28 mouse cellular contexts compared by ENCODE assay signal in the genomic region with DNA sequence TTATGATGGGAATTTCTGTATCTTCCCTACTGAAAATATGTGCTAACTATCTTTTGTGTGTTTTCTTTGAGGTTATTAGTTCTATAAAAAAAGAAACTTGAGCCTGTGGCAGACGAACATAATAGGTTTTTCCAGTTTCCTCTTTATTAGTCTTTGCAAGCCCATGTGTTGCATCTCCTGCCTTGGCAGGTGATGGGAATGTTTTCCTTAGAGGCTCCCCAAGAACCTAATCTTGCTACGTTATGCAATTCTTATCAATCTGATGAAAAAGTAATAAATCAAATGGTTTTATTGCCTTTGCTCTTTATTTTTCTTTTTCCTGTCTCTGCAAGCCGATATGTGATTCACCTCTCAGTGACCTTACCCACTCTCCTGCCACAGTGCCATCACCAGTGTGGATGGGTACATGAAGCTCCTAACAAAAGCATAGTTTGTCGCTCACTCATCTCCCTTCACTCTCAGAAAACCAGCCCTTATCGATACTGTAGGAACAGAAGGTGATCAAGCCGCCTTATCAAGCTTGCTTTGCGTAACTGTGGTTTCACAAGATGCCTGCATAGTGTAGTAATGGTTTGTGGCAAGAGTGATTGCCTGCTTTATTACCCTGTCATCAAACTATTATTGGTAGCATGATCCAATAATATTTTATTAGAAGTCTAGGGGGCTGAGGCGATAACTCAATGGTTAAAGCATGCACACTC. TPM values are rescaled to one million over a fixed set of nuclear protein-coding genes. Genes with fewer than 3 reads are reported as not detected.
DNase-seq lines count a peak whose midpoint lies in the region; ATAC-seq and TF ChIP-seq lines count a peak whose summit lies in the region.
"Had no signal": no experiment of that assay in that cellular context is flagged by ENCODE, and none has a peak within 500 bp of the region (broad histone marks: within the 10 kb centered on the region; RNA-seq: fewer than 3 reads in every experiment).

No protein-coding gene starts in this region.

- no peaks in the 10 kb centered on the region for H3K36me3 ChIP-seq in limb, embryonic 14.5 days (ENCODE audit: control insufficient read depth, insufficient read depth, low read length)
- H3K36me3 ChIP-seq in limb, embryonic 10.5 days, result no peaks in the 10 kb centered on the region
- no peaks in the 10 kb centered on the region for H3K36me3 ChIP-seq in intestine, embryonic 15.5 days
- no peaks in the 10 kb centered on the region for H3K36me3 ChIP-seq in intestine, postnatal 0 days (ENCODE audit: control insufficient read depth, insufficient read depth)
- H3K36me3 ChIP-seq in heart, embryonic 12.5 days, result no peaks in the 10 kb centered on the region
- H3K36me3 ChIP-seq: embryonic facial prominence, embryonic 12.5 days; embryonic facial prominence, embryonic 15.5 days; heart, embryonic 15.5 days; hindbrain, embryonic 10.5 days had no signal

- no peak overlapping the region for H3K4me3 ChIP-seq in limb, embryonic 14.5 days (replicated peaks; ENCODE audit: low read length)
- H3K4me3 ChIP-seq in limb, embryonic 10.5 days, result no peak overlapping the region
- H3K4me3 ChIP-seq in intestine, embryonic 15.5 days (replicated peaks), result no peak overlapping the region
- no peak overlapping the region for H3K4me3 ChIP-seq in intestine, postnatal 0 days (ENCODE audit: low read depth, low read length)
- no peak overlapping the region for H3K4me3 ChIP-seq in heart, embryonic 12.5 days
- H3K4me3 ChIP-seq: embryonic facial prominence, embryonic 12.5 days; embryonic facial prominence, embryonic 15.5 days; gastrocnemius, adult 2 months; heart, embryonic 15.5 days; hindbrain, embryonic 10.5 days; hindbrain, embryonic 13.5 days had no signal

- no peak overlapping the region for H3K4me2 ChIP-seq in limb, embryonic 14.5 days (replicated peaks; ENCODE audit: low read depth, low read length, severe bottlenecking)
- H3K4me2 ChIP-seq in intestine, embryonic 15.5 days (replicated peaks), result no peak overlapping the region
- peak overlapping the region; percentile 37; the same call in 1 of the 2 replicates for H3K4me2 ChIP-seq in intestine, postnatal 0 days (replicated peaks; ENCODE audit: low read depth)
- H3K4me2 ChIP-seq in heart, embryonic 12.5 days, result no peak overlapping the region
- H3K4me2 ChIP-seq: embryonic facial prominence, embryonic 12.5 days; embryonic facial prominence, embryonic 15.5 days; heart, embryonic 11.5 days; heart, embryonic 15.5 days; hindbrain, embryonic 13.5 days had no signal

- no peak overlapping the region for H3K27ac ChIP-seq in limb, embryonic 14.5 days (replicated peaks; ENCODE audit: low read depth, low read length)
- H3K27ac ChIP-seq in limb, embryonic 10.5 days, result no peak overlapping the region
- H3K27ac ChIP-seq in intestine, embryonic 15.5 days, result peak overlapping the region; percentile 68; the same call in 1 of the 2 replicates
- H3K27ac ChIP-seq in intestine, postnatal 0 days (ENCODE audit: low read depth, low read length), result peak overlapping the region; percentile 62
- H3K27ac ChIP-seq in heart, embryonic 12.5 days (ENCODE audit: poor library complexity, severe bottlenecking), result no peak overlapping the region
- H3K27ac ChIP-seq: embryonic facial prominence, embryonic 12.5 days; embryonic facial prominence, embryonic 15.5 days; gastrocnemius, adult 2 months; heart, embryonic 15.5 days; hindbrain, embryonic 10.5 days; hindbrain, embryonic 13.5 days had no signal

- TF ChIP-seq POLR2A in limb, embryonic 14.5 days (IDR thresholded peaks at IDR 0.05; ENCODE audit: borderline replicate concordance, extremely low read depth, insufficient read depth, insufficient read length), result no peak

- WGBS in limb, embryonic 14.5 days, result 51% methylated on average over 8 of the region's 8 CpGs
- WGBS in limb, embryonic 10.5 days, result 82% methylated on average over 8 of the region's 8 CpGs
- 57% methylated on average over 8 of the region's 8 CpGs for WGBS in intestine, embryonic 15.5 days
- 36% methylated on average over 8 of the region's 8 CpGs for WGBS in intestine, postnatal 0 days
- 70% methylated on average over 8 of the region's 8 CpGs for WGBS in heart, embryonic 12.5 days

- DNase-seq in limb, embryonic 14.5 days (ENCODE audit: low spot score), result peak; percentile 35
- no peak for DNase-seq in limb, embryonic 10.5 days (ENCODE audit: low spot score)
- no peak for DNase-seq in embryo, embryonic 11 days
- DNase-seq: adrenal gland, adult 8-10 months; adrenal gland, postnatal 25 days; cerebellum, adult 18-20 months; cerebellum, adult 9-10 months; cerebellum, postnatal 14 days; forebrain, postnatal 0 days; gastrocnemius, adult 2 months; gastrocnemius, postnatal 14 days; heart, adult 11 months; heart, postnatal 10 days; heart, postnatal 36 days had no signal

- no peaks in the 10 kb centered on the region for H3K9me3 ChIP-seq in limb, embryonic 14.5 days (ENCODE audit: control insufficient read depth, low read length)
- H3K9me3 ChIP-seq in limb, embryonic 10.5 days (replicated peaks), result no peaks in the 10 kb centered on the region
- H3K9me3 ChIP-seq in intestine, embryonic 15.5 days, result no peaks in the 10 kb centered on the region
- no peaks in the 10 kb centered on the region for H3K9me3 ChIP-seq in intestine, postnatal 0 days (ENCODE audit: control insufficient read depth)
- no peaks in the 10 kb centered on the region for H3K9me3 ChIP-seq in heart, embryonic 12.5 days (replicated peaks)
- H3K9me3 ChIP-seq: embryonic facial prominence, embryonic 12.5 days; embryonic facial prominence, embryonic 15.5 days; heart, embryonic 15.5 days; hindbrain, embryonic 10.5 days; hindbrain, embryonic 13.5 days had no signal

- TF ChIP-seq CTCF in intestine, postnatal 0 days (IDR thresholded peaks at IDR 0.05; ENCODE audit: low read depth), result no peak

- H3K4me1 ChIP-seq in limb, embryonic 14.5 days (ENCODE audit: control insufficient read depth, insufficient read depth, low read length), result peaks cover 5% of the 10 kb centered on the region; the same call in 1 of the 2 replicates
- H3K4me1 ChIP-seq in limb, embryonic 10.5 days, result peaks cover 9% of the 10 kb centered on the region
- 0 out of 2 replicates have a peak, but pooled peaks cover 3% of the 10 kb centered on the region for H3K4me1 ChIP-seq in intestine, embryonic 15.5 days (replicated peaks)
- H3K4me1 ChIP-seq in intestine, postnatal 0 days (replicated peaks; ENCODE audit: control insufficient read depth, insufficient read depth, low read length), result peaks cover 9% of the 10 kb centered on the region; the same call in 1 of the 2 replicates
- H3K4me1 ChIP-seq in heart, embryonic 12.5 days (replicated peaks), result peaks cover 8% of the 10 kb centered on the region

- no peak for ATAC-seq in limb, embryonic 14.5 days (ENCODE audit: low FRiP score, low read depth)
- peak; percentile 76 for ATAC-seq in intestine, embryonic 15.5 days
- peak; percentile 82 for ATAC-seq in intestine, postnatal 0 days
- no peak for ATAC-seq in heart, embryonic 12.5 days (ENCODE audit: insufficient number of reproducible peaks, low FRiP score)
- ATAC-seq: activated CD4-positive, CD25-positive, alpha-beta regulatory T cell, adult 4 months; CD4-positive, CD25-positive, alpha-beta regulatory T cell, adult 4 months; forebrain, embryonic 14.5 days; forebrain, postnatal 0 days; hindbrain, embryonic 16.5 days had no signal

- no peaks in the 10 kb centered on the region for H3K27me3 ChIP-seq in limb, embryonic 14.5 days (ENCODE audit: control insufficient read depth, insufficient read depth, low read length)
- H3K27me3 ChIP-seq in limb, embryonic 10.5 days (ENCODE audit: low read depth, poor library complexity, severe bottlenecking), result no peaks in the 10 kb centered on the region
- no peaks in the 10 kb centered on the region for H3K27me3 ChIP-seq in intestine, embryonic 15.5 days (replicated peaks)
- no peaks in the 10 kb centered on the region for H3K27me3 ChIP-seq in intestine, postnatal 0 days (replicated peaks; ENCODE audit: control insufficient read depth, insufficient read depth, low read length)
- no peaks in the 10 kb centered on the region for H3K27me3 ChIP-seq in heart, embryonic 12.5 days (replicated peaks)
- H3K27me3 ChIP-seq: embryonic facial prominence, embryonic 12.5 days; embryonic facial prominence, embryonic 15.5 days; heart, embryonic 15.5 days; hindbrain, embryonic 13.5 days had no signal

- H3K9ac ChIP-seq in limb, embryonic 14.5 days (ENCODE audit: low read depth, low read length, severe bottlenecking), result no peak overlapping the region
- no peak overlapping the region for H3K9ac ChIP-seq in intestine, embryonic 15.5 days
- no peak overlapping the region for H3K9ac ChIP-seq in intestine, postnatal 0 days (ENCODE audit: low read depth, low read length)
- no peak overlapping the region for H3K9ac ChIP-seq in heart, embryonic 12.5 days
- H3K9ac ChIP-seq: embryonic facial prominence, embryonic 12.5 days; embryonic facial prominence, embryonic 15.5 days; forebrain, postnatal 0 days; heart, embryonic 15.5 days; hindbrain, embryonic 13.5 days had no signal

RNA-seq across cellular contexts. Expression of gene Stard5, which starts 5.1 kb away (rescaled TPM):
- polyA plus RNA-seq in limb, embryonic 14.5 days (2012; rRNA removed), result 18.5 and 20.0 TPM in 2 replicates
- polyA plus RNA-seq in limb, embryonic 14.5 days (2014; fragmentation: Nextera tagmentation; extraction: Ambion mirVana), result 21.6 and 23.7 TPM in 2 replicates
- polyA plus RNA-seq in limb, embryonic 10.5 days (2016; fragmentation: Nextera tagmentation; extraction: Ambion mirVana), result 15.2 and 18.1 TPM in 2 replicates
- 50.5 and 52.3 TPM in 2 replicates for polyA plus RNA-seq in intestine, embryonic 15.5 days (2015; fragmentation: Nextera tagmentation; extraction: Ambion mirVana)
- polyA plus RNA-seq in intestine, postnatal 0 days (2015; fragmentation: Nextera tagmentation; extraction: Ambion mirVana), result 67.6 and 73.2 TPM in 2 replicates
- polyA plus RNA-seq in heart, embryonic 12.5 days (2016; fragmentation: Nextera tagmentation; extraction: Ambion mirVana), result 35.1 and 35.4 TPM in 2 replicates

RNA-seq across cellular contexts. Expression of gene Tmc3, which starts 42.0 kb away (rescaled TPM):
- polyA plus RNA-seq in limb, embryonic 14.5 days (2012; rRNA removed), result 0.96 and 1.3 TPM in 2 replicates
- 1.1 and 1.5 TPM in 2 replicates for polyA plus RNA-seq in limb, embryonic 14.5 days (2014; fragmentation: Nextera tagmentation; extraction: Ambion mirVana)
- polyA plus RNA-seq in limb, embryonic 10.5 days (2016; fragmentation: Nextera tagmentation; extraction: Ambion mirVana), result 0.31 and 0.66 TPM in 2 replicates
- polyA plus RNA-seq in intestine, embryonic 15.5 days (2015; fragmentation: Nextera tagmentation; extraction: Ambion mirVana), result 0.90 and 1.1 TPM in 2 replicates
- polyA plus RNA-seq in intestine, postnatal 0 days (2015; fragmentation: Nextera tagmentation; extraction: Ambion mirVana), result 1.1 and 1.4 TPM in 2 replicates
- polyA plus RNA-seq in heart, embryonic 12.5 days (2016; fragmentation: Nextera tagmentation; extraction: Ambion mirVana), result 0.15 and 0.63 TPM in 2 replicates
- polyA plus RNA-seq: C2C12 had no signal

Comparison
In these comparisons a context has a peak if more than half of its experiments do, and no peak if none do; other contexts are left out.
1. ATAC-seq: peak in intestine, embryonic 15.5 days (single experiment) and intestine, postnatal 0 days (single experiment); none in limb, embryonic 14.5 days (single experiment) and heart, embryonic 12.5 days (single experiment).
2. H3K27ac ChIP-seq: peak in intestine, embryonic 15.5 days (single experiment) and intestine, postnatal 0 days (single experiment); none in limb, embryonic 14.5 days (single experiment), limb, embryonic 10.5 days (single experiment) and heart, embryonic 12.5 days (single experiment).